Mouse (Mus musculus): ENCODE data around the gene Egf.

GRCm38 (mm10) chr3:129645409-129645808 is 109.7 kb downstream of the Egf start:
- TF ChIP-seq CTCF (IDR thresholded peaks at IDR 0.05) (no peak), EP300 (IDR thresholded peaks at IDR 0.05; ENCODE audit: insufficient read depth, low read depth, low read length) (no peak), POLR2A (IDR thresholded peaks at IDR 0.05; ENCODE audit: insufficient read depth, low read depth, low read length) (no peak)

Data from heart, adult 2 months (tissue).